In the genomic region with DNA sequence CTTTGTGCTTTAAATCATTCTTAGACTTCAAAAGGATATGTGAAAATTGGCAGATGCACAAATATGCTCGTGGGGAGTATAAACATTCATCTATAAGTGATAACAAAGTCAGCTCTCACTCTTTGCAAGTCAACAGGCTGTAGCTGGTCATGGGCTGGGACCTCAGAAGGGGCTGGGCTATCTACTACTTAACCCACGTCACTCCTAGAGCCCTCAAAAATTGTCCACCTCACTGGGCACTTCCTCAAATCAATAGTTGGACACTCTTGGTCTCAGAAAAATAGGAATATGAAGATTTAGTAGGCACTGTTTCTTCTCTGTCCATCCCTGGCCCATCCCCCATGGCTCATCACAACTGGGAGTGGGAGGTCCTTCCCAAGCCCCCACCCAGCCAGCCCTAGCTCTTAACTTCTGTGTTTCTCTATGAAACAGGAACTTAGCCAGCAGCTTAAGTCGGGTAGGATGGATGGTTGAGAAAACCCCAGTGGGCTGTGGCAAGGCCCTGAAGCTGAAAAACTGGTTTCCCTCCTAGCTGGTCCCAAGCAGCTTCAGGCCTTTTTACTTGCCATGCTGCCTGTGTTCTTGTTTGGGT, we compare ENCODE assay signal across 1 mouse cellular context.
A peak's percentile ranks its signal among the peaks of the same experiment; 100 is the strongest.
TF ChIP-seq lines count a peak whose summit lies in the region.

No protein-coding gene starts in this region.

TF ChIP-seq in MEL, 35 proteins besides CTCF, POLR2A, EP300 and RAD21 (continued from another document):
- TF ChIP-seq MXI1 (IDR thresholded peaks at IDR 0.05; ENCODE audit: low read depth, low read length) (no peak), SIN3A (IDR thresholded peaks at IDR 0.05; ENCODE audit: low read length) (0 out of 2 replicates have a peak, but pooled peaks have one; percentile 26), JUND (IDR thresholded peaks at IDR 0.05; ENCODE audit: low read depth, low read length) (no peak), NRF1 (IDR thresholded peaks at IDR 0.05; ENCODE audit: insufficient read depth, low read depth, low read length, poor library complexity, severe bottlenecking) (no peak), TBP (IDR thresholded peaks at IDR 0.05; ENCODE audit: low read depth, low read length) (no peak), GATA1 (IDR thresholded peaks at IDR 0.05; ENCODE audit: low read depth, low read length) (no peak), ZMIZ1 (IDR thresholded peaks at IDR 0.05; ENCODE audit: low read depth, low read length) (no peak), ZNF384 (IDR thresholded peaks at IDR 0.05; ENCODE audit: low read depth, low read length) (no peak)
